19 mouse cellular contexts compared by ENCODE assay signal in genomic region chr2:31492308-31492707, GRCm38 (mm10). TPM values are rescaled to one million over a fixed set of nuclear protein-coding genes. Genes with fewer than 3 reads are reported as not detected.
A peak's percentile ranks its signal among the peaks of the same experiment; 100 is the strongest.
DNase-seq lines count a peak whose midpoint lies in the region; ATAC-seq and TF ChIP-seq lines count a peak whose summit lies in the region.
"Had no signal": no experiment of that assay in that cellular context is flagged by ENCODE, and none has a peak within 500 bp of the region (broad histone marks: within the 10 kb centered on the region; RNA-seq: fewer than 3 reads in every experiment).

No protein-coding gene starts in this region.

- no peaks in the 10 kb centered on the region for H3K27me3 ChIP-seq in kidney, postnatal 0 days (ENCODE audit: insufficient read depth, low read length)
- H3K27me3 ChIP-seq in lung, postnatal 0 days (replicated peaks; ENCODE audit: insufficient read depth, low read length): no peaks in the 10 kb centered on the region
- H3K27me3 ChIP-seq in MEL (ENCODE audit: control insufficient read depth in 1 of 2, insufficient read depth in 2 of 2, low read length in 2 of 2): no peaks in the 10 kb centered on the region
- peaks cover 78% of the 10 kb centered on the region for H3K27me3 ChIP-seq in midbrain, embryonic 11.5 days (ENCODE audit: control insufficient read depth, insufficient read depth, low read length)
- H3K27me3 ChIP-seq: liver, embryonic 15.5 days had no signal

- no peak overlapping the region for H3K9ac ChIP-seq in kidney, postnatal 0 days (ENCODE audit: low read depth, low read length)
- no peak overlapping the region for H3K9ac ChIP-seq in lung, postnatal 0 days (replicated peaks; ENCODE audit: low read depth)
- no peak overlapping the region for H3K9ac ChIP-seq in MEL (ENCODE audit: control insufficient read depth, low read depth, low read length, poor library complexity, severe bottlenecking)
- H3K9ac ChIP-seq in midbrain, embryonic 11.5 days (ENCODE audit: low read length): no peak overlapping the region
- H3K9ac ChIP-seq: embryonic facial prominence, embryonic 15.5 days; forebrain, embryonic 13.5 days; hindbrain, embryonic 15.5 days; liver, embryonic 15.5 days; midbrain, embryonic 13.5 days had no signal

- H3K79me2 ChIP-seq in MEL (ENCODE audit: control insufficient read depth, insufficient read depth, low read length, poor library complexity): no peaks in the 10 kb centered on the region

- H3K4me2 ChIP-seq in kidney, postnatal 0 days (ENCODE audit: low read length): no peak overlapping the region
- no peak overlapping the region for H3K4me2 ChIP-seq in lung, postnatal 0 days (replicated peaks; ENCODE audit: low read depth, low read length)
- H3K4me2 ChIP-seq in midbrain, embryonic 11.5 days: no peak overlapping the region
- H3K4me2 ChIP-seq: embryonic facial prominence, embryonic 15.5 days; forebrain, embryonic 13.5 days; heart, embryonic 11.5 days; hindbrain, embryonic 15.5 days; liver, embryonic 15.5 days; midbrain, embryonic 13.5 days had no signal

- H3K36me3 ChIP-seq in kidney, postnatal 0 days (ENCODE audit: insufficient read depth, low read length): no peaks in the 10 kb centered on the region
- no peaks in the 10 kb centered on the region for H3K36me3 ChIP-seq in lung, postnatal 0 days (ENCODE audit: insufficient read depth, low read length)
- H3K36me3 ChIP-seq in MEL (ENCODE audit: control insufficient read depth in 1 of 2, insufficient read depth in 2 of 2, low read length in 2 of 2): no peaks in the 10 kb centered on the region
- H3K36me3 ChIP-seq in midbrain, embryonic 11.5 days (ENCODE audit: control insufficient read depth, insufficient read depth, low read length): no peaks in the 10 kb centered on the region
- H3K36me3 ChIP-seq: embryonic facial prominence, embryonic 15.5 days; hindbrain, embryonic 15.5 days; midbrain, embryonic 13.5 days had no signal

- peak; percentile 32; the same call in 1 of the 2 replicates for TF ChIP-seq CTCF in kidney, postnatal 0 days (IDR thresholded peaks at IDR 0.05; ENCODE audit: low read depth)
- peak; percentile 26 for TF ChIP-seq CTCF in lung, postnatal 0 days (IDR thresholded peaks at IDR 0.05)
- peak; percentile 50 to 60 (median 57) for TF ChIP-seq CTCF in MEL (IDR thresholded peaks at IDR 0.05 in 2 of 3, conservative IDR thresholded peaks at IDR 0.05 in 1 of 3; ENCODE audit: control insufficient read depth in 1 of 3, insufficient read depth in 1 of 3, low read depth in 2 of 3, low read length in 3 of 3, poor library complexity in 1 of 3, severe bottlenecking in 1 of 3)

- no peak overlapping the region for H3K27ac ChIP-seq in kidney, postnatal 0 days
- no peak overlapping the region for H3K27ac ChIP-seq in lung, postnatal 0 days (ENCODE audit: low read length)
- H3K27ac ChIP-seq in MEL (ENCODE audit: control insufficient read depth, low read depth, low read length): no peak overlapping the region
- no peak overlapping the region for H3K27ac ChIP-seq in midbrain, embryonic 11.5 days (ENCODE audit: low read depth, low read length)
- H3K27ac ChIP-seq: embryonic facial prominence, embryonic 15.5 days; forebrain, embryonic 13.5 days; hindbrain, embryonic 15.5 days; liver, embryonic 15.5 days; midbrain, embryonic 13.5 days had no signal

- H3K9me3 ChIP-seq in kidney, postnatal 0 days (replicated peaks; ENCODE audit: low read length): no peaks in the 10 kb centered on the region
- no peaks in the 10 kb centered on the region for H3K9me3 ChIP-seq in lung, postnatal 0 days (ENCODE audit: low read length)
- no peaks in the 10 kb centered on the region for H3K9me3 ChIP-seq in MEL (replicated peaks; ENCODE audit: insufficient read depth, low read length)
- no peaks in the 10 kb centered on the region for H3K9me3 ChIP-seq in midbrain, embryonic 11.5 days (ENCODE audit: control insufficient read depth, low read length)
- H3K9me3 ChIP-seq: embryonic facial prominence, embryonic 15.5 days; forebrain, embryonic 13.5 days; hindbrain, embryonic 15.5 days; liver, embryonic 15.5 days; midbrain, embryonic 13.5 days had no signal

- 93% methylated on average over 8 of the region's 8 CpGs for WGBS in kidney, postnatal 0 days
- WGBS in lung, postnatal 0 days: 90% methylated on average over 8 of the region's 8 CpGs
- 96% methylated on average over 8 of the region's 8 CpGs for WGBS in midbrain, embryonic 11.5 days

- TF ChIP-seq EP300 in lung, postnatal 0 days (IDR thresholded peaks at IDR 0.05): no peak
- TF ChIP-seq EP300 in MEL (IDR thresholded peaks at IDR 0.05; ENCODE audit: low read depth in 1 of 2, low read length in 2 of 2): no peak

- H3K4me1 ChIP-seq in kidney, postnatal 0 days (replicated peaks; ENCODE audit: insufficient read depth, low read length): no peaks in the 10 kb centered on the region; the same call in 1 of the 2 replicates
- H3K4me1 ChIP-seq in lung, postnatal 0 days (ENCODE audit: insufficient read depth, low read depth, low read length): no peaks in the 10 kb centered on the region
- no peaks in the 10 kb centered on the region for H3K4me1 ChIP-seq in MEL (ENCODE audit: control insufficient read depth in 1 of 2, insufficient read depth in 2 of 2, low read length in 2 of 2)
- H3K4me1 ChIP-seq in midbrain, embryonic 11.5 days (ENCODE audit: control insufficient read depth, insufficient read depth, low read length): peaks cover 38% of the 10 kb centered on the region
- H3K4me1 ChIP-seq: liver, embryonic 15.5 days had no signal

- no peak for DNase-seq in kidney, postnatal 0 days (ENCODE audit: low spot score)
- DNase-seq in kidney, postnatal 4 days: no peak
- DNase-seq in lung, postnatal 0 days (ENCODE audit: low spot score): no peak
- no peak for DNase-seq in lung, adult 18-20 months
- DNase-seq in MEL (ENCODE audit: low read depth, low spot score): peak; percentile 49
- DNase-seq in midbrain, embryonic 11.5 days (ENCODE audit: low spot score, missing footprints): no peak
- no peak for DNase-seq in adrenal gland, postnatal 4 days (ENCODE audit: low spot score in 2 of 2)
- DNase-seq: cerebellum, adult 11 months; cerebellum, postnatal 14 days; embryo, embryonic 11 days; kidney, adult 8-10 months; layer of hippocampus, postnatal 36 days; left cerebral cortex, postnatal 4 days had no signal

- no peak for TF ChIP-seq RAD21 in MEL (IDR thresholded peaks at IDR 0.05; ENCODE audit: low read depth, low read length)

- H3K4me3 ChIP-seq in kidney, postnatal 0 days (replicated peaks; ENCODE audit: low read depth, low read length): no peak overlapping the region
- H3K4me3 ChIP-seq in lung, postnatal 0 days (ENCODE audit: low read depth, low read length): no peak overlapping the region
- H3K4me3 ChIP-seq in MEL (ENCODE audit: control insufficient read depth in 1 of 2, insufficient read depth in 1 of 2, low read depth in 2 of 2, low read length in 2 of 2): no peak overlapping the region
- no peak overlapping the region for H3K4me3 ChIP-seq in midbrain, embryonic 11.5 days (ENCODE audit: low read depth, low read length)
- H3K4me3 ChIP-seq: embryonic facial prominence, embryonic 15.5 days; forebrain, embryonic 13.5 days; hindbrain, embryonic 15.5 days; liver, embryonic 15.5 days; midbrain, embryonic 13.5 days had no signal

- TF ChIP-seq POLR2A in MEL (IDR thresholded peaks at IDR 0.05; ENCODE audit: control insufficient read depth in 1 of 2, insufficient read depth in 1 of 2, low read depth in 1 of 2, low read length in 2 of 2, poor library complexity in 1 of 2): no peak

- ATAC-seq in kidney, postnatal 0 days (replicated peaks; ENCODE audit: low FRiP score, low read depth): no peak
- no peak for ATAC-seq in lung, postnatal 0 days
- no peak for ATAC-seq in midbrain, embryonic 11.5 days (ENCODE audit: low FRiP score)
- ATAC-seq: forebrain, embryonic 13.5 days; midbrain, embryonic 13.5 days had no signal

TF ChIP-seq in MEL, 35 proteins besides CTCF, POLR2A, EP300 and RAD21:
- TF ChIP-seq SMC3 (IDR thresholded peaks at IDR 0.05; ENCODE audit: low read depth, low read length): peak; percentile 31
- TF ChIP-seq MXI1 (IDR thresholded peaks at IDR 0.05; ENCODE audit: low read depth, low read length): no peak
TF ChIP-seq in MEL: peak in this region for 1.

RNA-seq across cellular contexts. Expression of gene Ass1, which starts 22.3 kb away (rescaled TPM):
- 319 and 427 TPM in 2 replicates for polyA plus RNA-seq in kidney, postnatal 0 days (2015; fragmentation: Nextera tagmentation; extraction: Ambion mirVana)
- 26.0 and 27.0 TPM in 2 replicates for polyA plus RNA-seq in lung, postnatal 0 days (2015; fragmentation: Nextera tagmentation; extraction: Ambion mirVana)
- total RNA-seq in MEL (2012; rRNA removed): 45.0 and 49.7 TPM in 2 replicates
- polyA plus RNA-seq in MEL (2012; ENCODE audit: insufficient read depth in 1 of 2, insufficient read length in 2 of 2, low read depth in 1 of 2, low replicate concordance in 2 of 2, missing spikeins in 1 of 2): 10 to 100 TPM in 1 of 2 experiments, not detected in 1; 88.0 TPM
- 9.6 and 10.3 TPM in 2 replicates for polyA plus RNA-seq in midbrain, embryonic 11.5 days (2014; fragmentation: Nextera tagmentation; extraction: Ambion mirVana)
- 10 to 100 TPM; 53.1 to 95.2 TPM for total RNA-seq in adrenal gland, postnatal 4 days (2021)
